Mouse (Mus musculus): ENCODE measurements around the gene Ergic2.

The Ergic2 gene

DNA sequence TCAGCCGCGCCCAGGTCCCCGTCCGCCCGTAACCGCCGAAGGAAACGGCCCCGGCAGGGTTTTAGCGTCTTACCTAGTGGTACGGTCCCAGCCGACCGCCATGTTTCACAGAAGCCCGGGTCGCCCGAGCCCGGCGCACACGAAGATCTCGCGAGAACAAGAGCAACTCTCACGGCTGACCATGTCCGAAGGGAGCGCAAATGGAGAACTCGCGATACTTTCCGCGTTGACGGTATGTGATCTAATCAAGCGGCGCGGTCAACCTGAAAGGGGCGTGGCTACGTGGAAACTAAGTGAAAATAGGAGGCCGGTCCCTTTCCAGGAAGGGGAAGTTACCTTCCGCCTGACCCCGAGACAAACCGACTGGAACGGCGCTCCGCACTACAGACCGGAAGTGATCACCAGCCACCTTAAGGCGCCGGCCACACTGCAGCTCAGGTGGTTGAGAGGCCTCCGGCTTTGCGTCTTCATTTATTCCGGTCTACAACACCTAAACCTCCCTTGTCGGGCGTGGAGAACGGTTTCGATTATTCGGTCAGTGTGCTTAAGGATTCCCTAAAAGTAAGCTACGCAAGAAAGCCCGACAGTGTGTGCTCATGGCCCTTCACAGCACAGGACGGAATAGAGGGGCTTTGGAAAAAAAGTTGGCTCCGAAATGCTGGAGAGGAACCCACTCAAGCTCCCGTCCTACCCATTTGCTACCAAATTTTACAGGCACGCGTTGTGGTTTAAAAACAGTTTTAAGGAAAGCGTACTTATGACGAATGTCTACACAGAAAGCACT, at the start of gene Ergic2:
Gene Ergic2, minus strand, starts transcription at position 478 of the 784 bp plus-strand sequence.
- ChIA-PET CTCF (interaction anchor here in 3 of 4 experiments (0.6 to 1.2 kb wide), 4 partner anchors 36 to 908 kb away, joined by 3 to 8 read pairs (median 4); no protein-coding TSS in a partner anchor), POLR2A (interaction anchor here (0.5 to 5.8 kb wide), 65 partner anchors 8 to 1778 kb away, joined by 3 to 46 read pairs (median 4); partner anchors contain the start of genes Caprin2 (in 2 of the 4) and Ipo8 (in 2 of the 4))

DNA sequence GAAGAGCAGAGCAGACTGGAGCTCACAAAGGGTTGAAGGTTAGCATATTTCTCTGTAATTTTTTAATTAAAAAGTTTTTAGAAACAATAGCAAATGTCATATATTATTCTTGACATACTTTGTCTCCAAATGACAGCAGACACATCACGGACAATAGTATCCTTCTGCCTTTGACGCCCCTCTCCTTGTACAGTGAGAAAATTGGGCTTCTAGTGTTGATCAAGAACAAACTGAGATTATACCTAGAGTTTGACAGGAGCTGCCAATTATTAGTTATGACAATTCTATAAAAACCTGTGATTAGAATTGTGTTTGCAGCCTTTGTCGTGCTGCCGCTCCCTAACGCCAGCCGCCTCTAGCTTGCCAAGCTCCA, 48.5 kb upstream of the Ergic2 start:
- ChIA-PET CTCF (no interaction called here), POLR2A (interaction anchor here in 1 of 4 experiments (1.6 kb wide), 1 partner anchor 46 kb away, joined by 4 read pairs; no protein-coding TSS in a partner anchor)

DNA sequence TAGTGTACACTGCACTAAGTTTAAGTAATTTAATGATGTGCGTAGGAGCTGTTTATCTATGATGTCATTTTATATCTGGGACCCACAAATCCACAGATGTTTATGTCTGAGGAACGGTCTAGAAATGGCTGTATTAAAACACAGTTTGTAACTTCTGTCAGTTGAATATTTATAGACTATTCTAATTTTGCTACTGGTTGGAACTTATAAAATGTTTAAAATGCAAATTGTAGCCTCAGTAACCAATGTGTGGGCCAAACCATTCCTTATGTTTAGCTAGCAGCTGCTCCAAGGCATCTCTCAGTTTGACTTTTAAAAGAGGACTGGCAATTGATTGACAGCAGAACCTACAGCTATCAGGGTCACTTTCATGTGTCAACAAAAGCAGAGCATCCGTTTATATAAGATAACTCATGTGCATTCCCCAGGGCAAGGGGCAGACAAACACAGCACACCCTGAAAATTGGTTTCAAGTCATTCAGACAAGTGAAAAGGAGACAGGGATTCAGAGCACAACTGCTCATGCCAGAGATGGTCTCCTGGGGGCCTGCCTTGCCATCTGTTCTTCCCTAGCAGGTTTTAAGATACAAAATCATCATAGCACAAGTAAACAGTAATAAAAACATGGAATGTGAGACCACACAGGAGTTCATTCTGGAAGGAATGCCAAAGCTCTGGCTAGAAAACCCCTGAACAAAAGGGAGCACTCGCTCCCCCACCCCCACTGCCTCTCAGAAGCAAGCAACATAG, 48.0 kb upstream of the Ergic2 start:
- ChIA-PET CTCF (interaction anchor here in 1 of 4 experiments (0.6 kb wide), 1 partner anchor 154 kb away, joined by 3 read pairs; no protein-coding TSS in a partner anchor), POLR2A (interaction anchor here in 2 of 4 experiments (1.5 to 1.6 kb wide), 2 partner anchors 46 to 49 kb away, joined by 3 to 4 read pairs; no protein-coding TSS in a partner anchor)

DNA sequence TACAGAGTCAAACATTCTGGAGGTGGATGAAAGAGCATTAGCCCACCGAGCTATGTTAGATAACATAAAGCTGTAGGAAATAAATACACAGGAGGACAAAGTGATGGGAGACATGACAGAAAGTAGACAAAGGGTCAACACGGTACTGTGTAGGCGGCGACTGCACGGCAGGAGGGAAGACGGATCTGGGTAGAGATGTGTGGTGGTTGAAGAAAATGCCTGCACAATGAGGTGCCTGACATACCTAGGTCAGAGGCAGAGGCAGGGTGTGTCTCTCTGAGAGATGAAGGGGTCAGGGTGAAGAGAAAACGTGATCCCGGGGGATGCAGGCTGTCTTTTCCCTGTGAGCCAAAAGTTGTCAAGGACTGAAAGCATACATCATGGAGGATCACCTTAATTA, 46.9 kb upstream of the Ergic2 start:
- POLR2A ChIA-PET = interaction anchor here in 1 of 4 experiments (1.5 kb wide), 1 partner anchor 48 kb away, joined by 3 read pairs; no protein-coding TSS in a partner anchor
- CTCF ChIA-PET = no interaction called here

DNA sequence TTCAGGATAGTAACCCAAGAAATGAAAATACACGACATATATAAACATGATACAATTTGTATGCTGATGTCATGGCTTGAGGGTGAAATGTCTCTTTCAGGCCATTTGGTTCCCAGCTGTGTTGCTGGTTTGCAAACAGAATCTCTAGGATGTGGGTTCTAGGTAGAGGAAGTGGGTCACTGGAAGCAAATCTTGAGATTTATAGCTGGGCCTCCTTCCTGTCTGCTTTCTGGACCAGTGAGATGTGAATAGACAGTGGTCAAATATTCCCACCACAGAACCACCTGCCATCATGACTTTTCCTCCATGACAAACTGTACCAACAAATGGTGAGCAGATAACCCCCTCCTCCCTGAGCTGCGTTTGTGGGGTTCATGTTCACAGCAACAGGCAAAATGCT, 45.6 kb upstream of the Ergic2 start:
- ChIA-PET CTCF (no interaction called here), POLR2A (no interaction called here)

DNA sequence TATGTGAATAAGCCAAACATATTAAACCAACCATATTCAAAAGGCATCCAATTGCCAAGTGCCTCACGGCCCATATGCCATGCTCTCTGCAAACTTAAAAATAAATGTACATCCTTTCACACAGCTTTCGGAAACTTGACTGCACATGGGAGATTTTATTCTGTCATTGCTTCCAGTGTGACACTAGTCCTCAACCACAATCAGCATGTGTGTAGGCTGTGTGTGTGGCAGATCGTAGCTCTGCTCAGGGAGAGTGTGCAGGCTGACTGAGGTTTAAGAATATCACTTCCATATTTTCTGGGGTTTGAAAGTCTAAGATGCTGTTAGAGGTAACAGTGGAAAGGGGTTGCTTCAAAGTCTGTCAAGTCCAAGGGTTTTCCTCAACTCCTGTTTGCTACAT, 43.9 kb upstream of the Ergic2 start:
- ChIA-PET CTCF (no interaction called here), POLR2A (interaction anchor here in 1 of 4 experiments (0.8 kb wide), 1 partner anchor 98 kb away, joined by 3 read pairs; no protein-coding TSS in a partner anchor)

DNA sequence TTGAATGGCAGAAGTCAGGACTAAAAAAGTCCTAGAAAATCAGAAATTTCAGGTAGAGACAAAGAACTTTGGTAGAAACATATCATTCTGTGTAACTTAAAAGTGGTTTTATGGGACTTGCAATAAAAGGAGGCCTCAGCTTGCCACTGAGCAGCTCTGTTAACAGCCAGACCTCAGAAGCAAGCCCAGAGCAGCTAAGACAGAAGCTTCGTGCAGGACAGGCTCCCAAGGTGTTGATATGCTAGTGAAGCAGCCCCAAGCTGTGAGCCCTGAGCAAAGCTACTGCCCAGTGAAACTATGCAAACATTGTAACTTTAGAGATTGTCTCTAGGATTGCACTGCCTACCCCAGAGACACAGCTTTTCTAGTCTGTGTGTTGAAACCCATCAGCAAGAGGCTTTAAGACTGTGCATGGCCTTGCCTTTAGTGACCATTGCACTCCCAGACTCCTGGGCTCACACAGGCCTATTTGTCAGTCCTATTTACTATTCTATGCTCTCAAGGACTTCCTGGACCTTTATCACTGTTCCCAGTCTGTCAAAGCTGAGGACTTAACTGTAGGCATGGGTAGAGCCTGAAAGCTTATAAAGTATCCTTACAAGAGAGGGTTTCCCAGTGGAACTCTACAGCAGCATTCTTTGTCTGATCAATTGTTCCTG, 43.4 kb upstream of the Ergic2 start:
- POLR2A ChIA-PET = no interaction called here
- CTCF ChIA-PET = no interaction called here

DNA sequence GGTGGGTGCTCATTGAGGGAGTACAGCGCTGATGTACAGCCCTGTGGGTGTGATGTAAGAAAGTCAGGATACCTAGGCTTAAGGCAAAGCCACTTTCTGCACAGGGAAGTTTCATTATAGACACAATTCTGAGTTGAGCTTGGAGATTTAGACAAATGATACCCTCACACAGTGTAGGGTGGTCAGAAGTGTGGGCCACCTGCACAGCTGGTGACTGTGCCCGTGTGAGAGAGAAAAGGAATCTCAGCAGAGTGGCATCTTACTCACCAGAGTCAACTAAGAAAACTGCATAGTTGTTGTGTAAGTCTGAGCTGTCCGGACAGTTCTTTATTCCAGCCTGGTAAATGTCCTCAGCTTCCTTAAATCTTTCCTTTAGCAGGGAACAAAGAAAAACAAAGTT, 37.0 kb upstream of the Ergic2 start:
- ChIA-PET CTCF (interaction anchor here (0.5 to 2.0 kb wide), 19 partner anchors 10 to 665 kb away, joined by 3 to 12 read pairs (median 4); partner anchors contain the start of gene Ergic2 (in 1 of the 4)), POLR2A (interaction anchor here in 2 of 4 experiments (1.0 to 1.1 kb wide), 2 partner anchors 105 to 107 kb away, joined by 3 to 4 read pairs; no protein-coding TSS in a partner anchor)

DNA sequence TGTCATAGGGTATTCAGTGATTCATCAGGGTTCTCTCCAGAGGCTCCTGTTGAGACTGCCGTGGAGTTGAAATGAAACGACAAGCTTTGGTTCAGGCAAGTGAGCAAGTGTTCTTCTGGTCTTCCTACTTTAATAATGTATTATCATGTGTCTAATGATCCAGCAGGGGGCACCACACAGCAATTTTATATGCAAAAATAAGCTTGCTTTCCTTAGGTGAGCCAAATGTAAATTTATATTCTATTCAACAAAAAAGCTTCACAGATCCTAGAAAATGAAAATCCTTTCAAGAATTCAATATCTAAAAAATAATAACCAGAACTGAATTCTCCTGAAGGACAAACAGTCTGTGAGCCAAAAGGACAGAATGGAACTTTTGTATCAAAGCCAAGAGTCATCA, 36.5 kb upstream of the Ergic2 start:
- ChIA-PET CTCF (interaction anchor here (0.6 to 2.0 kb wide), 20 partner anchors 10 to 665 kb away, joined by 3 to 12 read pairs (median 4); partner anchors contain the start of gene Ergic2 (in 1 of the 4)), POLR2A (interaction anchor here in 2 of 4 experiments (1.0 to 1.1 kb wide), 2 partner anchors 106 to 108 kb away, joined by 3 to 4 read pairs; no protein-coding TSS in a partner anchor)

DNA sequence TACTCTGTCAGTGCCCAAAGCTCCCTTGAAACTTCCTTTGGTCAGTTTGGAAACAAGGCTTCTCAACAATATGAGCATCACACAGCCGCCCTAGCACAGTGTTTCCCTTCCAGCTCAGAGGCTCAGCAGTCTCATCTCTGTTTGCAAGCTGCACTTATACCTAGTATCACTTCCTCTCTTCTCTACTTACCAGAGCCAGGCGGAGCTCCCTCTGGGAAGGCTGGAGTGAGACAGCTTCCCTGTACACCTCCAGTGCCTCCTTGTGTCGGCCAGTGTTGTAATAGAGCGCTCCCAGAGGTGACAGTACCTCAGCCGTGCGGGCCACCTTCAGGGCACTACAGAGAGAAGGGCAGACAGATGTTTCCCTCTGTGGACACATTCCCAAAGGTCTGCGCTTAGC, 34.4 kb upstream of the Ergic2 start:
- CTCF ChIA-PET = interaction anchor here in 3 of 4 experiments (0.5 to 1.2 kb wide), 4 partner anchors 8 to 436 kb away, joined by 3 to 8 read pairs (median 3); no protein-coding TSS in a partner anchor
- POLR2A ChIA-PET = interaction anchor here in 1 of 4 experiments (0.7 to 1.5 kb wide), 2 partner anchors 10 to 144 kb away, joined by 3 to 4 read pairs; no protein-coding TSS in a partner anchor

DNA sequence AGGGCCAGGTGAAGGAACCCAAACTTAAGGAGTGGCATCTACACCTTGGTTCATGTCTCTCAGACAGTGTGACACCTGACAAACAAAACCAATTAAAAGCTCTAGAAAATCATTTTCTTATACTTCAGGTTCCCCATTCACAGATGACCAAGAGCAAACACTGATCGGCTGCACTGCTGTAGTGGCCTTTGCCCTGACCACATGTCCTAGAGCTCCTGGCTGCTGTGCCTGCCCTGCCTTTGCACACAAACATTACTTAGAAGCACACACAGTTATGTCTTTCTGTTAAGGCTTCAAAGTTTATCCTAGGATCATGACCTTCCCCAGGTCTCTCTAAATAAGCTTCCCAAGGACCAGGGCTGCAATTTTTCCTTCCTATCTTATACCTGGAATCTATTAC, 32.7 kb upstream of the Ergic2 start:
- POLR2A ChIA-PET = interaction anchor here in 2 of 4 experiments (0.9 to 2.8 kb wide), 5 partner anchors 10 to 651 kb away, joined by 3 to 8 read pairs (median 3); partner anchors contain the start of gene Caprin2 (in 1 of the 2)

DNA sequence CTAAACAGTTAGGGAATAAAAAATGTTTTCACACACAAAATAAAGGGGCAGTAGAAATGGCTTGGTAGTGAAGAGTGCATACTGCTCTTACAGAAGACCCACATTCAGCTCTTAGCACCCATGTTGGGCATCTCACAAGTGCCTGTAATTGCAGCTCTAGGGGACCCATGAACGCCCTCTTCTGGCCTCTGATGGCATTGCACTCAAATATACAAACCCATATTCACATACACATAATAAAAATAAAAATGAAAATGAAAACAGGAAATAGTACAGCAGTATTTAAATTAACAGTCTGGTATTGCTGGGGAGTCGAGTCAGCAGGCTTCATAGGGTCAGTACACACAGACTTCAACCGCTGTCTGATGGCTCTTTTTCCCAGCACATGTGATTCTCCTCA, 30.1 kb upstream of the Ergic2 start:
- CTCF ChIA-PET = interaction anchor here (0.5 to 2.1 kb wide), 8 partner anchors 10 to 202 kb away, joined by 3 to 11 read pairs (median 4); no protein-coding TSS in a partner anchor
- POLR2A ChIA-PET = interaction anchor here in 3 of 4 experiments (0.6 to 2.8 kb wide), 5 partner anchors 30 to 112 kb away, joined by 3 to 8 read pairs (median 3); partner anchors contain the start of gene Ergic2 (in 2 of the 3)

More for the DNA sequence above, 32.7 kb upstream of the Ergic2 start:
- CTCF ChIA-PET = no interaction called here

DNA sequence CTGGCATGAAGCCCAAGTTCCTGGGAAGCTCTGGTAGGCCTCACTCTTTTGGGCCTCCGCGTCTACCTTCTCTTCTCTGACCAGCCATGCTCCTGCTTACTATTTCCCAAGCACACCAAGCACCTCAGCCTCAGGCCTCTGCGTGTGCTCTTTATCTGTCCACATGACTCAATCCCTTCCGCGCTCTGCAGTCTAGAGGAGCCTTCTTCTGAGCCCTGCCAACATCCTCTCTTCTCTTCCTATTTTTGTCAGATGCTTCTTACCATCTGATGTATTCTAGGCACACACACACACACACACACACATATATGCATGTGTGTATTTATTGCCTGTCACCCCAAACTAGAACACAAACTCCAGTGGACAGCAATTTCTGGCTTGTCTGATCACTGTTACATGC, 29.5 kb upstream of the Ergic2 start:
- CTCF ChIA-PET = interaction anchor here (0.5 to 2.1 kb wide), 9 partner anchors 11 to 201 kb away, joined by 3 to 11 read pairs (median 3); no protein-coding TSS in a partner anchor
- POLR2A ChIA-PET = interaction anchor here in 2 of 4 experiments (0.6 to 1.9 kb wide), 2 partner anchors 30 to 65 kb away, joined by 3 to 5 read pairs; partner anchors contain the start of gene Ergic2 (in 1 of the 2)

DNA sequence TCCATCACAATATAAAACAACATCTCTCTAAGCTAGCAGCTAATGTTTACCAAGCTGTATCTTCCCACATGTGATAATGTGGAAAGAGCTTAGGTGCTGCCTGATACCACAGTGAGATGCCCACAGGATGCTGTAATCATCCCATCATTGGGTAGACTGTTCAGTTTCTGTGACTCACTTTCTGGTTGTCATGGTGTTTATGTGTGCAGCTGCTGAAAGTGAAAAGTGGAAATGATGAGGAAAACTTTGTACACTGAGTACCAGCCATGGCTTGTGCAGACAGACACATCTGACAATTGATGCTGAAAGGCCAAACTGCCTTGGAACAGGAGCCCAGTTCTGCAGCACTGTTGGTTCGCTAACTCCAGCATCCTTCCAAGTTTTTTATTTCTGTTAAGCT, 27.1 kb upstream of the Ergic2 start:
- ChIA-PET POLR2A (interaction anchor here in 2 of 4 experiments (0.6 to 3.0 kb wide), 3 partner anchors 26 to 32 kb away, joined by 3 to 11 read pairs (median 9); partner anchors contain the start of gene Ergic2 (in 1 of the 2)), CTCF (interaction anchor here in 1 of 4 experiments (2.6 kb wide), 1 partner anchor 9 kb away, joined by 10 read pairs; no protein-coding TSS in a partner anchor)

DNA sequence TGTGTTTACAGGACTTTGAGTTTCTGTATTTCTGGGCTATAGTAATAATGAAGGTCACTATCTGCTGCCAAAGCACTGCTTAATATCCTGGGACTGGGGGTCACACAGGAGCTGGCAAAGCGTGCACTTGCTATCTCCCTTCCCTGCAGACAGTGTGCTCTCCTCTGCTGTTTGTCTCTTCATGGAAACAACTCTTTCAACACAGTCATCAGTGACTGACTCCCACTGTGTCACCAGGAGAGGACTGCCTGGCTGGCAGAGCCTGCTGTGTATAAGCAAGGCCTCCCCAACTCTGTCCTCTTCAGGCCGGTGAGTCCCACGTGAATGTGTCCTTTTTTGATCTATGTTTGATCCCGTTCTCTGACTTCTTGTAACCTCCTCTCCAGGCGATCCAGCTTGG, 25.3 kb upstream of the Ergic2 start:
- CTCF ChIA-PET = interaction anchor here in 3 of 4 experiments (0.8 to 2.6 kb wide), 3 partner anchors 10 to 11 kb away, joined by 3 to 10 read pairs (median 3); no protein-coding TSS in a partner anchor
- POLR2A ChIA-PET = no interaction called here

DNA sequence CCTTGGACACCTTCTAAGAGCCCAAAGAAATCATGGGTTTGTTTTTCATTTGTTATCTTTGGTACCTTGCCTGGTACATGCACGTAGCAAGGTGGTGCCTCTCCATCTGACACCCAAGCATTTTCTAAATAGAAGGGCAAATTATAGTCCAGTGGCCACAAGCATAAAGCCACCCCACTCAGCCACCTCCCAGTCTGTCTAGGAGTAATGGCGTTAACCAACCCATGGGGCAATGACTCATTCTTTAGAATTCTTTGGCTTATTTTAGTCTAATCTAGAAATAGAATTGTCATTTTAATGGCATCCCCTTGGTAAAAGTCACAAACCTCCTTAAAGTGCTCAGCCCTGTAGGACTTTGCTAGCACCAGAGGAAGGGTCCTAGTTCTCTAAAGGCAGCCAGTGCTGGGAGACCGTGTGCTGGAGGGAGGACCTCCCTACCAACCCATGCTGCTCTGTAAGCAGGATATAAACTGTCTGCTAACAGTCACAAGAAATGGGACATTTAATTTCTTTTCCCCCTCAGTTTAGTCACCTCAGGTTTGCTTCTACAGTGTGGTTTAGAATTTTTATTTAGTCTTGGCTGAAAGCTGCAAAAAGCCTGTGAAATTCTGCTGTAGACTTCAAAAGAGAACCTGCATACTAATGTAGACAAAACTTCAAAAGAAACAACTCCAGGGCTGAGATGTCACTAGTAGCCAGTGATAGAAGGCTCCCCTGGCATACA, 22.1 kb upstream of the Ergic2 start:
- ChIA-PET CTCF (no interaction called here), POLR2A (interaction anchor here in 1 of 4 experiments (1.6 kb wide), 1 partner anchor 9 kb away, joined by 4 read pairs; no protein-coding TSS in a partner anchor)

DNA sequence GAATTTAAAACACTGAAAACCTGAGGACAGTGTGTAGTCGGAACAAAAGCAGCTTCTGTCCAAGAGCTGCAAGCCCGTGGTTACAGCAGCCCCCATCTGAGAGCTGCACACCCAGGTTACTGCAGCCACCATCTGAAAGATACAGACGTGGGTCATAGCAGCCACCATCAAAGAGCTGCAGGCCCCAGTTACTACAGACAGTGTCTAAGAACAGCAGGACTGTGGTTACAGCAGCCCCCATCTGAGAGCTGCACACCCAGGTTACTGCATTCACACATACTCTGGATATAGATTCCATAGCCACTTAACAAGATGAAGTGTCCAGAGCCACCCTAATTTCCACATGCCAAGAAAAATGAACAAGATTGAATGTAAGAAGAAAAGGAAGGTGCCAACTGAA, 15.4 kb upstream of the Ergic2 start:
- POLR2A ChIA-PET = interaction anchor here in 2 of 4 experiments (1.2 to 3.0 kb wide), 4 partner anchors 13 to 126 kb away, joined by 3 to 9 read pairs (median 6); partner anchors contain the start of gene Ergic2 (in 1 of the 2)
- CTCF ChIA-PET = interaction anchor here in 1 of 4 experiments (1.9 kb wide), 1 partner anchor 13 kb away, joined by 5 read pairs; no protein-coding TSS in a partner anchor

All from embryonic stem cell, embryonic (primary cell).